Mouse (Mus musculus) gastrocnemius, adult 2 months (tissue): Measurements from ENCODE around the gene Tet1. TPM values are rescaled to one million over a fixed set of nuclear protein-coding genes. Genes with fewer than 3 reads are reported as not detected.
"Not testable (repeated sequence)": the region's sequence is repeated elsewhere in the genome, so short reads cannot be mapped to it uniquely, and the experiment has no call there.

ENCODE experiments used
- DNase-seq: peaks from one replicate; pipeline ENCODE4 v3.0.0; 2022
- H3K27ac ChIP-seq: fragments of 200-600 bp; 2 replicates; pipeline ENCODE4 v1.8.1; 2022; ENCODE audit warnings: mild to moderate bottlenecking
- H3K4me3 ChIP-seq: fragments of 200-600 bp; 2 replicates; pipeline ENCODE4 v1.8.1; 2022; ENCODE audit warnings: mild to moderate bottlenecking, moderate library complexity
- CTCF ChIP-seq: fragments of 200-600 bp; IDR thresholded peaks from 2 replicates; pipeline ENCODE4 v1.8.1; 2022; ENCODE audit warnings: antibody characterized with exemption, mild to moderate bottlenecking, moderate library complexity
- intact Hi-C: fragments of 180-260 bp; cut with DNase I; formaldehyde crosslinking; loops from one replicate; pipeline ENCODE4 v1.15.1; 2025
- long read RNA-seq, 2 experiments: library from polyadenylated mRNA; stranded (forward); transcript quantifications; one replicate each; pipeline ENCODE4 v2.0.0; 2021
- total RNA-seq, 2 experiments: library from RNA; stranded (reverse); gene quantifications; 2 replicates each; pipeline ENCODE4 v1.2.3; 2021

Gene Tet1
- 1 to 10 TPM; 2.1 to 2.7 TPM for total RNA-seq
- long read RNA-seq, experiment 1 = 0 reads
- long read RNA-seq, experiment 2 = 0 reads

DNA sequence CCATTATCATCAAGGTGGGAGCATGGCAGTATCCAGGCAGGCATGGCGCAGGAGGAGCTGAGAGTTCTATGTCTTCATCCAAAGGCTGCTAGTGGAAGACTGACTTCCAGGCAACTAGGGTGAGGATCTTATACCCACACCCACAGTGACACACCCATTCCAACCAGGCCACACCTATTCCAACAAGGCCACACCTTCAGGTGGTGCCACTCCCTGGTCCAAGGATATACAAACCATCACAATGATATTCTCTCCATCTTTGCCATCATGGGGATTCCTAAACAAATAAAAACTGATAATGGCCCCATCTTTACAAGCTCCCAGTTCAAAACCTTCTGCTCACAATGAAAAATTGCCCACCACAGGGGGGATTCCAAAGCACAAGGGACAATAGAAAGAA, at the start of gene Tet1:
Gene Tet1, minus strand, starts transcription at position 101 of the 400 bp plus-strand sequence.
- H3K27ac ChIP-seq, DNase-seq, H3K4me3 ChIP-seq, intact Hi-C loops: not testable (repeated sequence)

DNA sequence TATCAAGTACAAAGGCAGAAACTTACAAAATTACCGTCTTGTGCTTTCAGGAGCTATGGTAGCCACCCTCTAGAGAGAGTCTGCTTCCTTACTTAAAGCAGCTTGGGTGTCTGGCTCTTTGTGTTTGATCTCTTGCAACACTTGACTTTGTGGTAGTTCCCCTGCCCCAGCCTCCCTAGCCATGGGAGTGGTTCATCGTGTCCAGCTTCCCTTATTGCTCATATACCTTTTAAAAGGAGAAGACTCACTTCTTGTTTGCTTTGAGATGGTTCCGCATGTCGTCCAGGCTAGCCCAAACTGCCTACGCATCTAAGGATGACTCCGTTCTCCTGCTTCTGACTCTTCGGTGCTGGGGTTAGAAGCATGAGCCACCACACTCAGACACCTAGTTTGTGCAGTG, 39.8 kb upstream of the Tet1 start:
- intact Hi-C loops = no loop called here
- TF ChIP-seq CTCF = no peak
- no peak overlapping the region for H3K27ac ChIP-seq
- DNase-seq = no peak
- H3K4me3 ChIP-seq = no peak overlapping the region

DNA sequence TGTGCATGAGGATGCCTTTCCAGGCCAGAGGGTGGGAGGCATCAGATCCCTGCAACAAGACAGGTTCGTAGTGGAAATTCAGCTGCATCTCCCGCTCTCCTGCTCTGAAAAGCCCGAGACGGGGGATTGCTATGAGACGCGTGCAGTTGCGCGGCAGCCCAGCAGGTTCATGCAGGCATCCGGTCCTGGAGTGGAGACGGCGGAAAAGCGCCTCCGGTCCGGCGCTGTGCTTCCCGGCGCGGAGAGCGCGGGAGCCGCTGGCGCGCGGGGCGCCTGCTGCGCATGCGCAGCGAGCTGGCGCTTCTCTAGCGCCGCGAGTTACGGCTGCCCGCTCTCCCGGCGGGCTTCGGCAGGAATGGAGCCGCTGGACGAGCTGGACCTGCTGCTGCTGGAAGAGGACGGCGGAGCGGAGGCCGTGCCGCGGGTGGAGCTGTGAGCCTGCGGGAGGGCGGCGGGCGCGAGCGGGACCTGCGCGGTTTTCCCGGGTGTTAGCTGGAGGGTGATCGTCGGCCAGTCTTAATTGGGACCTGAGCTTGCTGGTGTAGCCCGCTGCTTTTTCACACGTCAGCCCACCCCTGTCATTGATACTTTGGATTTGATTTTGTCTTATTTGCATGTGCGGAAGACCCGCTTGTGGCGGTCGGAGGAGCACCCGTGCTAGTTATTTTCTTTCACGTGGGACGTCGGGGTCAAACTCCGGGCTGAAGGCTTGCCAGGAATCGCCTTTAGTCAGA, 38.1 kb upstream of the Tet1 start, which contains the start of gene Dna2:
Gene Dna2, plus strand, starts transcription at position 289 of the 734 bp plus-strand sequence.
- TF ChIP-seq CTCF = peak; percentile 41
- H3K27ac ChIP-seq = peak within 1 kb of the TSS; percentile 84
- intact Hi-C loops = no loop called here
- peak; percentile 84 for DNase-seq
- peak within 1 kb of the TSS; percentile 88 for H3K4me3 ChIP-seq

DNA sequence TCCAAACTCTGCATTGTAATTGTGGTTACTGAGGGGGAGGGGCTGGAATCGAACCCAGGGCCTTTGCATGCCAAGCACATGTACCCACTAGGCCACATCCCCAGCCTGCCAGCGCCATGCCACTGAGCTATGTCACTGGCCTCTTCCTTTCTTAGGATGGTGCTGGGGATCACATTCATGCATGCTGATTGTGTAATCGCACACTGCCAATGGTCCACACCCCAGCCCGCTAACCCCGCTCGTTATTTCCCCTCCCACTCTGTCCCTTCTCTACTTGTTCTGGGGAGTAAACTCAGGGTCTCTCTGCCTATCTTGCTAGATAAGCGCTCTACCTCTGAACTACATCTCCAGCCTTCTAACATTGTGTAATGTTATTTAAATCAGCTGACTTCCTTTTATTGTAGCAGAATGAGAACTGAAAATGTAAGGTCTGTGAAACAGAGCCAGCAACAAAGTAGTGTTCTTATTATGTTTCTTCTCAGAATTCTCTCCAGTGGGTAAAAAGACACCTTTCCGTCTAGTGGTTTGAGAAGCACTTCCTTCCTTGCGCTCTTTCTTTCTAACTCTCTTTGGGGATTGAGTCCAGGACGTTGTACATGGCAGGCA, 36.3 kb upstream of the Tet1 start:
- no peak overlapping the region for H3K4me3 ChIP-seq
- no peak for DNase-seq
- no peak for TF ChIP-seq CTCF
- H3K27ac ChIP-seq = no peak overlapping the region
- intact Hi-C loops = no loop called here

DNA sequence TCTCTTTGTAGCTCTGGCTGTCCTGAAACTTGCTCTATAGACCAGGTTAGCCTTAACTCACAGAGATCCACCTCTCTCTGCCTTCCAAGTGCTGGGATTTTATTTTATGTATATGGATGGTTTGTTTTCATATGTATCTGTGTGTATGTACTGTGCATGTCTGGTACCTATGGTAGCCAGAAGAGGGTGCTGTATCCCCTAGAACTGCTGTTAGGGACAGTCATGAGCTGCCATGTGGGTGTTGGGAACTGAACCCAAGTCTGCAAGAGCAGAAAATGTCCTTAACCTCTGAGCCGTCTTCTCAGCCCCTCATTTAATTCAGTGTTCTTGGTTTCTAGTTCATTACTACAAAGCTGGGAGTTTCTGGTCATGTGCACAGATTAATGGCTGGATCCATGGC, 23.6 kb upstream of the Tet1 start:
- TF ChIP-seq CTCF = peak; percentile 3; the same call in 1 of the 2 replicates
- Histone ChIP-seq H3K27ac (no peak overlapping the region), H3K4me3 (no peak overlapping the region)
- DNase-seq = no peak
- intact Hi-C loops = no loop called here

DNA sequence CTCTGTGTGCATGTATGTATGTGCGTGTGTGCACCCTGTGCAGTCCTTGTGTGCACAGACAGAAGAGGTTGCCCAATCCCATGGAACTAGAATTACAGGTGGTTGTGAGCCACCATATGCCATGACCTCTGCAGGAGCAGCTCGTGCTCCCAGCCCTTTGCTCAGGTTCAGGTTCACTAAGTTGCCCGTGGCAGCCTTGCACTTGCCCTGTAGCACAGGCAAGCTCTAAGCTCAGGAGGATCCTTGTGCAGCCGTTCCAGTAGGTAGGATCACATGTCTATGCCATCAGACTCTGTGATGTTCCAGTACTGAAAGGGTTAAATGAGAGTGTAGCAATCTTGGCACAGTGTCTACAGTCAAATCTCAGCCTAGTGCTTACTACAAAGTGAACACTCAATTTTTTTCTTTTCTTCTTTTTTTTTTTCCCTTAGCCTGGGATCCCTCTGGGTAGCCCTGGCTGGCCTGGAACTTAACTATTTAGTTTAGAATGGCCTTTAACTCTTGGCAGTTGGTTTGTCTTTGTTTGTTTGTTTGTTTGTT, 15.4 kb upstream of the Tet1 start:
- TF ChIP-seq CTCF = no peak
- Histone ChIP-seq H3K4me3 (no peak overlapping the region), H3K27ac (no peak overlapping the region)
- intact Hi-C loops = loop anchor here (5.0 kb wide), 1 partner anchor 132 kb away; the partner anchor contains the start of gene Ccar1
- no peak for DNase-seq

DNA sequence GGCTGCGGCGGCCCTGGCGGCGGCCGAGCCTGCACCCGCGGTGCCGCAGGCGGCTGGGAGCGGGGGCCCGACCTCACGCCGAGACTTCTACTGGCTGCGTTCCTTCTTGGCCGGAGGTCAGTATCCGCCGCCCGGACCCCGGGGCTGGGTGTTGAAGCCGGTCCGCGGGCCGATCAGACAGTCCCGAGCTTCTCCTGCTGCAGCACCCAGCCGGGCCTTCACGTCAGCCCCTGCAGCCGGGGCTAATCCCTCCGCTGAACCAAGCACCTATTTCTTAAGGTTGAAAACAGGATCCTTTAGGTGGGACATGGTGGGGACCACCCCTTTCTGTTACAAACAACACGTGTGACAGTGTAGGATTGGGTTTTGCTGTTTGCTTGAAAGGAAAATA, 12.0 kb upstream of the Tet1 start:
- peak overlapping the region; percentile 98 for H3K4me3 ChIP-seq
- TF ChIP-seq CTCF = peak; percentile 6; the same call in 1 of the 2 replicates
- no peak for DNase-seq
- H3K27ac ChIP-seq = peak overlapping the region; percentile 98
- intact Hi-C loops = loop anchor here (5.0 kb wide), 1 partner anchor 128 kb away; the partner anchor contains the start of gene Ccar1

DNA sequence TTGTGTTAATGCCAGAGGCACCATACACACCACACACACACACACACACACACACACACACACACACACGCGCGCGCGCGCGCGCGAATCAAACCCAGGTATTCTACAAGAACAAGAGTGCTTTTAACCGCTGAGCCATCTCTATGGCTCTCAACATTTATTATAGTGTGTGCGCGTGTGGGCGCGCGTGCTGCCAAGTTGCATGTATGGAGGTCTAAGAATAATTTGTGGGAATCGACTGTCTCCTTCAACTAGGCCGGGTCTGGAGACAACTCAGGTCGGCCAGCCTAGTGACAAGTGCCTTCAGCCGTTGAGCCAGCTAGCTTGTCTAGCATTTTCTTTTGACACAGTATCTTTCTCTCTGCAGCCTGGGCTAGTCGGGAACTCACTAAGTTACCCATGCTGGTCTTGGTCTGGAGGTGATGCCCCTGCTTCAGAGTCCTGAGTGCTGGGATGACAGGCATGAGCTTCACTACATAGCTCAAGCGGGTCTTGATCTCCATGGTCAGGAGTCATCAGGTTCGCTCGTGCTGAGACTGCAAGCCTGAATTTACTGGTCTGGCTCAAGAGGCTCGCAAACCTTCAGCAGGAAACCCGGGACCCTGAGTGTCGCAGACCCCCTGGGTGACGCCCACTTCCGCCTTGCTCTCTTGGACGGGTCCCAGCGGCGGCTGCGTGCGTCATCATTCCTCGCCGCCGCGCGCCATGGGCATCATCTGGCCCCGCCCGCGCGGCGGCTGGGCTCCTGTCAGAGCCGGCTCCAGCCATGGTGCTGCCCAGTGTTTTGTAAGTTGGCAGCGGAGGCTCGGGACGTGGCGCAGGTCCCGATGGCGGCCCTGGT, 11.3 kb upstream of the Tet1 start, which contains the start of gene Slc25a16:
Gene Slc25a16, plus strand, starts transcription at position 709 of the 841 bp plus-strand sequence.
- DNase-seq = peak; percentile 94
- intact Hi-C loops = loop anchor here (5.0 kb wide), 1 partner anchor 128 kb away; the partner anchor contains the start of gene Ccar1
- no peak for TF ChIP-seq CTCF
- peak within 1 kb of the TSS; percentile 98 for H3K27ac ChIP-seq
- peak within 1 kb of the TSS; percentile 98 for H3K4me3 ChIP-seq

DNA sequence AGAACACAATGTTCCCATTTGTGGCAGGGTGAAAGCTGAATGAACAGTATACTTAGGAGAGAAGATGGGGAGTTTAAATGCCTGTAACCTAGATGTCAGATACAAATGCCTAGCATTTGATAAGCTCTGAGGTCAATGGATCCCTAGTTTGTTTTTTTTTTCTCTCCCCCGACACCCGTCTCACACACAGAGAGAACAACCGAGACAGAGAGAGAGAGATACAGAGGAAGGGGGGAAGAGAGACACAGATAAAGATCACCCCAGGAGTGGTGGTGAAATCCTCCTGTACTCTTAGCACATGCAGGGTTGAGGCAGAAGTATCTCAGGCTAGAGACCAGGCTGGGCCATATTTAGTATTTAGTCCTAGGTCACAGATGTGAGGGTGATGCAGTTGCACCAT, 10.2 kb upstream of the Tet1 start:
- Histone ChIP-seq H3K27ac (no peak overlapping the region), H3K4me3 (no peak overlapping the region)
- intact Hi-C loops = no loop called here
- DNase-seq = no peak
- no peak for TF ChIP-seq CTCF

DNA sequence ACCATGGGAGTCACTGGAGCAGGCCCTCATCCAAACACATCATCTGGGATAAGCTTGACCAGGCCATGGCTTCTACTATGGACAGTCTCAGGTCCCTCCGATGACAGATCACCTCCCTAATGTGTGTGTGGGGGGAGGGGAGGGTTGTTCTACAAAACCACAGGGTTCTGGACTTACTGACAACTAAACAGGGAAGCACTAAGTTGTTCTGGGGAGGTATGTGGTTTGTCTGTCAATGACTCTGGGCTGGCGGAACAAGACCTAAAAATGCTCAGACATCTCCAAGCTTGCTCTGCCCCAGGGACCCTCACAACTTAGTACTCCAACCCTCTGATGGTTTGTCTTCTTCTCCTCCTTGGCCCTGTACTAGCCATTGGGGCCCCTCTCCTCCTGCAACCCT, 2.3 kb upstream of the Tet1 start:
- no peak for TF ChIP-seq CTCF
- H3K27ac ChIP-seq = no peak overlapping the region
- no peak for DNase-seq
- intact Hi-C loops = no loop called here
- no peak overlapping the region for H3K4me3 ChIP-seq

DNA sequence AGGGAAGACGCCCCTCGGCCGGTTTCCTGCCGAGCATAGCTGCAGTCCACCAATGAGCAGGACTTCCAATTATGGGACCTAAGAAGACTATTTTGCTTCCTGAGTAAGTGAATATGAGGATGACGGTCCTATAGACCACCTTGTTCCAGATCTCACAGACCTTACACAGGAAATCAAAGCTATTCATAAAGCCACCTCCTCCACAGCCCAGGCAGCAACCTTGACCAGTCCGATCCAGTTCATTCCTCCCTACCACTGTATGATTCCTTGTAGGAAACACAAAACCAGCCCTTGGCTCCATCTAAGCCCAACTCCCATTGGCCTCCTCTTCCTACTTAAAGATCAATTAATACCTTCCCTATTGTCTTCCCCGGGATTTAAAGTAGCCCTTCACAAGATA, 2.5 kb downstream of the Tet1 start:
- Histone ChIP-seq H3K27ac (no peak overlapping the region), H3K4me3 (no peak overlapping the region)
- intact Hi-C loops = no loop called here
- TF ChIP-seq CTCF = no peak
- DNase-seq = no peak

DNA sequence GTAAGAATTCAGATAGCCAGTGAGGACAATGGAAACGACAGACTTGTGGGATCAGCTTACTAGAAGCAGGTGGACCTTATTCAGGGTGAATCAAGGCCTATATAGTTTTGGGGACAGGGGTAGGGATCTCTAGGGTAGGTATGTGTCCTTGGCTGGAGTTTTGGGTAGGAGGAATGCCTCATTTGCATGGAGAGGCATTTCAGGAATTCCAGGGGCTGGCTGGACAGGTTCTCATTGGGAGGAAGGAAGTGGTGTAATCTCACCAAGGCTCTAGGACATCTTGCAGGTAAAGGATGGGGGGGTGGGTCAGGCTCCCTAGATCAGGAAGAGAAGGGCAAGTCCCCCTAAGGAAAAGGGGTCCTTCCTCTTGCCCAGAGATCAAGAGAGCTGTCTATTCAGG, 6.0 kb downstream of the Tet1 start:
- DNase-seq = no peak
- H3K4me3 ChIP-seq = no peak overlapping the region
- no peak for TF ChIP-seq CTCF
- intact Hi-C loops = no loop called here
- no peak overlapping the region for H3K27ac ChIP-seq

DNA sequence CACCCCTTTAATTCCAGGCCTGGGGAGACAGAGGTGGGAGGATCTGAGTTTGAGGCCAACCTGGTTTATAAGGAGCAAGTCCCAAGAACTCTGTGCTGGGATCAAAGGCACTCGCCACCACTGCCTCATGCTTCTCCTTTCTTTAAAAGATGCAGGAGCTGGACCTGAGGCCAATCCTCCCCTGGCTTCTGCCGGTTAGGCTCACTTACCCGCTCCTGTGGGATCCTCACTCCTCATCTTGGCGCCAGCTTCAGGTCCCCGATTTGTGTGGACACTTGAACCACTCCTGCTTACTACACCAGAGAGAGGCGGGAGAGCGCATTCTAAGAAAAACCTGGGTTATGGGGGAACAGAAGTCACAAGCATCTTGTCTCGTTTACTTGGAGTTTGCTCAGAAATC, 7.0 kb downstream of the Tet1 start:
- intact Hi-C loops = no loop called here
- no peak for DNase-seq
- Histone ChIP-seq H3K4me3 (no peak overlapping the region), H3K27ac (no peak overlapping the region)
- no peak for TF ChIP-seq CTCF
